Mouse (Mus musculus): ENCODE results near the gene B230104I21Rik. TPM values are rescaled to one million over a fixed set of nuclear protein-coding genes. Genes with fewer than 3 reads are reported as not detected.

Gene B230104I21Rik
- polyA plus RNA-seq, 1 experiment from 2014 or later, result 0.20 TPM

- Histone ChIP-seq H3K9me3 (no peaks in the 10 kb centered on the region), H3K27ac (replicated peaks) (no peak overlapping the region), H3K9ac (replicated peaks) (no peak overlapping the region), H3K27me3 (no peaks in the 10 kb centered on the region), H3K4me1 (no peaks in the 10 kb centered on the region), H3K4me2 (replicated peaks) (no peak overlapping the region), H3K36me3 (no peaks in the 10 kb centered on the region), H3K4me3 (no peak overlapping the region)
- WGBS, result 76% methylated on average over 4 of the region's 4 CpGs
- no peak for ATAC-seq (replicated peaks)
Observed at GRCm38 (mm10) chr4:154325410-154325809, 10.5 kb upstream of the B230104I21Rik start.

- Histone ChIP-seq H3K4me2 (replicated peaks) (no peak overlapping the region), H3K27ac (replicated peaks) (no peak overlapping the region), H3K9ac (replicated peaks) (no peak overlapping the region), H3K4me1 (no peaks in the 10 kb centered on the region), H3K4me3 (no peak overlapping the region), H3K27me3 (no peaks in the 10 kb centered on the region), H3K9me3 (no peaks in the 10 kb centered on the region), H3K36me3 (no peaks in the 10 kb centered on the region)
- ATAC-seq (replicated peaks), result 0 out of 2 replicates have a peak, but pooled peaks have one; percentile 6
- WGBS, result 20% methylated on average over 19 of the region's 20 CpGs
Observed at GRCm38 (mm10) chr4:154328431-154328830, 7.5 kb upstream of the B230104I21Rik start.

GRCm38 (mm10) chr4:154328836-154329235 lies 7.1 kb upstream of the B230104I21Rik start:
- no peaks in the 10 kb centered on the region for H3K27me3 ChIP-seq
- H3K4me2 ChIP-seq (replicated peaks), result no peak overlapping the region
- no peak overlapping the region for H3K27ac ChIP-seq (replicated peaks)
- H3K9ac ChIP-seq (replicated peaks), result no peak overlapping the region
- no peaks in the 10 kb centered on the region for H3K9me3 ChIP-seq
- no peaks in the 10 kb centered on the region for H3K4me1 ChIP-seq
- no peaks in the 10 kb centered on the region for H3K36me3 ChIP-seq
- ATAC-seq (replicated peaks), result peak; percentile 88
- H3K4me3 ChIP-seq, result no peak overlapping the region
- 9% methylated on average over 6 of the region's 6 CpGs for WGBS

- H3K9ac ChIP-seq (replicated peaks), result no peak overlapping the region
- no peak overlapping the region for H3K4me3 ChIP-seq
- ATAC-seq (replicated peaks), result no peak
- no peak overlapping the region for H3K4me2 ChIP-seq (replicated peaks)
- H3K36me3 ChIP-seq, result no peaks in the 10 kb centered on the region
- H3K9me3 ChIP-seq, result no peaks in the 10 kb centered on the region
- 0 out of 2 replicates have a peak, but pooled peaks cover 2% of the 10 kb centered on the region for H3K4me1 ChIP-seq
- H3K27ac ChIP-seq (replicated peaks), result no peak overlapping the region
- 90% methylated on average over 7 of the region's 7 CpGs for WGBS
- H3K27me3 ChIP-seq, result no peaks in the 10 kb centered on the region
Observed at GRCm38 (mm10) chr4:154330001-154330400, 5.9 kb upstream of the B230104I21Rik start.

- Histone ChIP-seq H3K4me1 (peaks cover 11% of the 10 kb centered on the region), H3K4me3 (no peak overlapping the region), H3K27ac (replicated peaks) (no peak overlapping the region), H3K27me3 (no peaks in the 10 kb centered on the region), H3K4me2 (replicated peaks) (no peak overlapping the region), H3K9me3 (no peaks in the 10 kb centered on the region), H3K36me3 (no peaks in the 10 kb centered on the region), H3K9ac (replicated peaks) (no peak overlapping the region)
- ATAC-seq (replicated peaks), result no peak
- 43% methylated on average over 12 of the region's 12 CpGs for WGBS
Observed at GRCm38 (mm10) chr4:154331271-154331670, 4.7 kb upstream of the B230104I21Rik start.

GRCm38 (mm10) chr4:154333300-154333699 lies 2.6 kb upstream of the B230104I21Rik start:
- Histone ChIP-seq H3K4me3 (no peak overlapping the region), H3K4me2 (replicated peaks) (no peak overlapping the region), H3K27ac (replicated peaks) (no peak overlapping the region), H3K9me3 (no peaks in the 10 kb centered on the region), H3K4me1 (peaks cover 21% of the 10 kb centered on the region), H3K36me3 (no peaks in the 10 kb centered on the region), H3K27me3 (no peaks in the 10 kb centered on the region), H3K9ac (replicated peaks) (no peak overlapping the region)
- no peak for ATAC-seq (replicated peaks)
- WGBS, result 66% methylated on average over 8 of the region's 8 CpGs

GRCm38 (mm10) chr4:154334699-154335402 lies 1.1 kb upstream of the B230104I21Rik start:
- ATAC-seq (replicated peaks), result no peak
- H3K36me3 ChIP-seq, result no peaks in the 10 kb centered on the region
- WGBS, result 73% methylated on average over 44 of the region's 48 CpGs

GRCm38 (mm10) chr4:154336650-154337049 lies 723 bp downstream of the B230104I21Rik start:
- Histone ChIP-seq H3K4me1 (peaks cover 21% of the 10 kb centered on the region), H3K4me3 (no peak overlapping the region), H3K27ac (replicated peaks) (peak overlapping the region; percentile 37), H3K36me3 (no peaks in the 10 kb centered on the region), H3K27me3 (no peaks in the 10 kb centered on the region), H3K4me2 (replicated peaks) (no peak overlapping the region), H3K9ac (replicated peaks) (no peak overlapping the region), H3K9me3 (no peaks in the 10 kb centered on the region)
- no peak; the same call in 1 of the 2 replicates for ATAC-seq (replicated peaks)
- WGBS, result 19% methylated on average over 10 of the region's 10 CpGs

More at GRCm38 (mm10) chr4:154334699-154335402, 1.1 kb upstream of the B230104I21Rik start:
- Histone ChIP-seq H3K9ac (replicated peaks) (no peak overlapping the region), H3K4me1 (peaks cover 21% of the 10 kb centered on the region), H3K4me3 (peak overlapping the region; percentile 0; the same call in 1 of the 2 replicates), H3K27ac (replicated peaks) (no peak overlapping the region), H3K4me2 (replicated peaks) (0 out of 2 replicates have a peak overlapping the region, but pooled peaks have one; percentile 1), H3K9me3 (no peaks in the 10 kb centered on the region), H3K27me3 (no peaks in the 10 kb centered on the region)

- H3K27ac ChIP-seq (replicated peaks), result no peak overlapping the region
- WGBS, result 44% methylated on average over 19 of the region's 19 CpGs
Observed at GRCm38 (mm10) chr4:154346731-154347522, 11.0 kb downstream of the B230104I21Rik start.

GRCm38 (mm10) chr4:154348197-154348786 lies 12.4 kb downstream of the B230104I21Rik start:
- H3K4me3 ChIP-seq, result no peak overlapping the region
- H3K36me3 ChIP-seq, result no peaks in the 10 kb centered on the region
- no peaks in the 10 kb centered on the region for H3K9me3 ChIP-seq
- no peak overlapping the region for H3K9ac ChIP-seq (replicated peaks)
- no peak overlapping the region for H3K4me2 ChIP-seq (replicated peaks)
- H3K27me3 ChIP-seq, result no peaks in the 10 kb centered on the region
- no peak for ATAC-seq (replicated peaks)
- H3K4me1 ChIP-seq, result no peaks in the 10 kb centered on the region; the same call in 1 of the 2 replicates
- no peak overlapping the region for H3K27ac ChIP-seq (replicated peaks)
- WGBS, result 53% methylated on average over 11 of the region's 11 CpGs

More at GRCm38 (mm10) chr4:154346731-154347522, 11.0 kb downstream of the B230104I21Rik start:
- Histone ChIP-seq H3K4me2 (replicated peaks) (no peak overlapping the region), H3K4me3 (no peak overlapping the region), H3K9ac (replicated peaks) (no peak overlapping the region), H3K36me3 (no peaks in the 10 kb centered on the region), H3K27me3 (no peaks in the 10 kb centered on the region), H3K9me3 (no peaks in the 10 kb centered on the region), H3K4me1 (no peaks in the 10 kb centered on the region; the same call in 1 of the 2 replicates)
- no peak for ATAC-seq (replicated peaks)

- no peak for ATAC-seq (replicated peaks)
- H3K27ac ChIP-seq (replicated peaks), result no peak overlapping the region
- H3K36me3 ChIP-seq, result no peaks in the 10 kb centered on the region
- no peak overlapping the region for H3K9ac ChIP-seq (replicated peaks)
- H3K27me3 ChIP-seq, result no peaks in the 10 kb centered on the region
- H3K9me3 ChIP-seq, result no peaks in the 10 kb centered on the region
- no peaks in the 10 kb centered on the region; the same call in 1 of the 2 replicates for H3K4me1 ChIP-seq
- no peak overlapping the region for H3K4me2 ChIP-seq (replicated peaks)
- H3K4me3 ChIP-seq, result no peak overlapping the region
- WGBS, result 50% methylated on average over 13 of the region's 13 CpGs
Observed at GRCm38 (mm10) chr4:154352246-154352645, 16.3 kb downstream of the B230104I21Rik start.

GRCm38 (mm10) chr4:154355408-154355807 lies 19.5 kb downstream of the B230104I21Rik start:
- 93% methylated on average over 5 of the region's 5 CpGs for WGBS
- H3K27me3 ChIP-seq, result no peaks in the 10 kb centered on the region
- H3K4me1 ChIP-seq, result no peaks in the 10 kb centered on the region
- H3K4me2 ChIP-seq (replicated peaks), result no peak overlapping the region
- no peaks in the 10 kb centered on the region for H3K36me3 ChIP-seq
- H3K9me3 ChIP-seq, result no peaks in the 10 kb centered on the region
- H3K4me3 ChIP-seq, result no peak overlapping the region
- ATAC-seq (replicated peaks), result no peak
- no peak overlapping the region for H3K9ac ChIP-seq (replicated peaks)
- no peak overlapping the region for H3K27ac ChIP-seq (replicated peaks)
